Mouse (Mus musculus) lung, embryonic 16.5 days (tissue): ENCODE data around the gene Sp2. TPM values are rescaled to one million over a fixed set of nuclear protein-coding genes. Genes with fewer than 3 reads are reported as not detected.

ENCODE experiments used
- ATAC-seq: fragments of 200-750 bp; cut with Nextera tagmentation; 2 replicates; pipeline ENCODE4 v1.8.0; 2017; ENCODE audit warnings: low read depth, mild to moderate bottlenecking, moderate library complexity
- H3K27ac ChIP-seq: fragments of 300-500 bp; sonication (generic); 2 replicates; pipeline ENCODE4 v1.5.1; 2014; ENCODE audit warnings: mild to moderate bottlenecking, control low read depth, low read length
- H3K27me3 ChIP-seq: fragments of 300-500 bp; sonication (generic); 2 replicates; pipeline ENCODE4 v1.6.1; 2014; ENCODE audit warnings: low read depth, low read length, mixed read lengths; ENCODE audit not compliant: control insufficient read depth, insufficient read depth
- H3K36me3 ChIP-seq: fragments of 300-500 bp; sonication (generic); 2 replicates; pipeline ENCODE4 v1.6.1; 2014; ENCODE audit warnings: low read length; ENCODE audit not compliant: control insufficient read depth, insufficient read depth
- H3K4me1 ChIP-seq: fragments of 300-500 bp; sonication (generic); replicated peaks from 2 replicates; pipeline ENCODE4 v1.6.1; 2014; ENCODE audit warnings: low read length, mixed read lengths; ENCODE audit not compliant: control insufficient read depth, insufficient read depth
- H3K4me2 ChIP-seq: fragments of 300-500 bp; sonication (generic); 2 replicates; pipeline ENCODE4 v1.6.1; 2014; ENCODE audit warnings: low read depth, low read length, control low read depth
- H3K4me3 ChIP-seq: fragments of 300-500 bp; sonication (generic); 2 replicates; pipeline ENCODE4 v1.5.1; 2014; ENCODE audit warnings: mild to moderate bottlenecking, low read length, control low read depth
- H3K9ac ChIP-seq: fragments of 300-500 bp; sonication (generic); 2 replicates; pipeline ENCODE4 v1.6.1; 2014; ENCODE audit warnings: low read length, control low read depth
- H3K9me3 ChIP-seq: fragments of 300-500 bp; sonication (generic); 2 replicates; pipeline ENCODE4 v1.6.1; 2016; ENCODE audit warnings: low read length; ENCODE audit not compliant: control insufficient read depth
- WGBS: fragments of 180-500 bp; shearing (Covaris S2); extraction: QIAGEN DNeasy Blood & Tissue Kit; methylation state at CpG from one replicate; pipeline ENCODE4 v1.1.7; 2014; 5-methylcytosine and 5-hydroxymethylcytosine counted together
- polyA plus RNA-seq: library from polyadenylated mRNA; unstranded; fragments of >200 nt; fragmentation: Nextera tagmentation; extraction: Ambion mirVana; gene quantifications from 2 replicates; pipeline ENCODE4 v1.2.1, GENCODE M21; 2015

The Sp2 gene
- polyA plus RNA-seq, 1 experiment from 2014 or later, result 22.2 TPM

GRCm38 (mm10) chr11:96966914-96967543 lies 15.7 kb downstream of the Sp2 start:
- H3K36me3 ChIP-seq, result no peaks in the 10 kb centered on the region
- H3K9me3 ChIP-seq, result no peaks in the 10 kb centered on the region
- H3K27ac ChIP-seq, result peak overlapping the region; percentile 13; the same call in 1 of the 2 replicates
- 70% methylated on average over 13 of the region's 13 CpGs for WGBS
- peak overlapping the region; percentile 35 for H3K4me2 ChIP-seq
- no peak for ATAC-seq
- peaks cover 40% of the 10 kb centered on the region for H3K4me1 ChIP-seq
- H3K9ac ChIP-seq, result peak overlapping the region; percentile 24; the same call in 1 of the 2 replicates
- H3K4me3 ChIP-seq, result no peak overlapping the region
- H3K27me3 ChIP-seq, result no peaks in the 10 kb centered on the region

- peaks cover 4% of the 10 kb centered on the region for H3K36me3 ChIP-seq
- H3K9ac ChIP-seq, result no peak overlapping the region
- H3K4me2 ChIP-seq, result no peak overlapping the region
- no peak for ATAC-seq
- H3K27me3 ChIP-seq, result no peaks in the 10 kb centered on the region
- H3K4me1 ChIP-seq, result peaks cover 37% of the 10 kb centered on the region
- no peaks in the 10 kb centered on the region for H3K9me3 ChIP-seq
- WGBS, result 81% methylated on average over 3 of the region's 3 CpGs
- H3K27ac ChIP-seq, result no peak overlapping the region
- no peak overlapping the region for H3K4me3 ChIP-seq
These were observed 16.6 kb downstream of the Sp2 start for GRCm38 (mm10) chr11:96966172-96966571.

- Histone ChIP-seq H3K9ac (no peak overlapping the region), H3K27me3 (no peaks in the 10 kb centered on the region), H3K4me3 (no peak overlapping the region), H3K36me3 (peaks cover 16% of the 10 kb centered on the region), H3K27ac (no peak overlapping the region), H3K4me1 (peaks cover 15% of the 10 kb centered on the region), H3K4me2 (no peak overlapping the region), H3K9me3 (no peaks in the 10 kb centered on the region)
- 14% methylated on average over 8 of the region's 8 CpGs for WGBS
- ATAC-seq, result peak; percentile 78
These were observed 19.2 kb downstream of the Sp2 start for GRCm38 (mm10) chr11:96963580-96963979.

GRCm38 (mm10) chr11:96957061-96957805 lies 25.5 kb downstream of the Sp2 start:
- Histone ChIP-seq H3K4me1 (no peaks in the 10 kb centered on the region), H3K4me3 (no peak overlapping the region), H3K27me3 (no peaks in the 10 kb centered on the region), H3K4me2 (no peak overlapping the region), H3K36me3 (peaks cover 31% of the 10 kb centered on the region), H3K9me3 (no peaks in the 10 kb centered on the region), H3K9ac (no peak overlapping the region), H3K27ac (no peak overlapping the region)
- 85% methylated on average over 10 of the region's 10 CpGs for WGBS
- ATAC-seq, result no peak

DNA sequence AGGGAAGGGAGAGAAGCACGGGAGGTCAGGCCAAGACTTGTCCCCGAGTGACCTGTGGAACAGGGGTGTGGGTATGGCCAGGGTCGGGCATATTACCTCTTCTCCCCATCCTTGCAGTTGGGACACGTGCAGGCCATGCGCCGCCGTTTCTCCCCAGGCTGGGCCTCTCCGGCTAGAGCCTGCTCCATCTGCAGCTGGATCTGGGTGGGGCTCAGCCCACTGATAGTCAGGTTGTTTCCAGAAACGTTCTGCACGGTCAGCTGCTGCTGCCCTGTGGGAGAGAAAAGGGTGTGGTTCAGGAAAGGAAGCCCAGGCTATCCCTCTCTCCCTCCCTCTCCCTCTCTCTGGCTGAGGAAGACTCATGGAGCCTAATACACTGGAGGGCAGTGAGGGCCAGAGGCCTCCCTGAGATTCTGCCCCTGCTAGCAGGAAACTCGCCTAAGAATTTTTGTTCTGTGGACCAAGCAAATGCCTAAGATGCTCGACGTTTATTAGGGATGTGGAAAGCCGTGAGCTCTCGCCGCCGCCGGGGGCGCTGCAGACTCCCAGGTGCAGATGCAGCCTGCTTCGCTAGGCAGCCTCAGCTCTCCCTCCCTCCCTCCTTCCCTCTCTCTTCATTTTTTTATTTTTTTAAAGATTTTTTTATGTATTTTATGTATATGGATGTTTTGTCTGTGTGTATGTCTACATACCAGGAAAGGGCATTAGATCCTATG lies 26.6 kb downstream of the Sp2 start:
- Histone ChIP-seq H3K4me1 (no peaks in the 10 kb centered on the region), H3K36me3 (peaks cover 29% of the 10 kb centered on the region), H3K4me2 (no peak overlapping the region), H3K27ac (no peak overlapping the region), H3K9me3 (no peaks in the 10 kb centered on the region), H3K4me3 (no peak overlapping the region), H3K27me3 (no peaks in the 10 kb centered on the region), H3K9ac (no peak overlapping the region)
- no peak for ATAC-seq
- WGBS, result 52% methylated on average over 20 of the region's 20 CpGs

DNA sequence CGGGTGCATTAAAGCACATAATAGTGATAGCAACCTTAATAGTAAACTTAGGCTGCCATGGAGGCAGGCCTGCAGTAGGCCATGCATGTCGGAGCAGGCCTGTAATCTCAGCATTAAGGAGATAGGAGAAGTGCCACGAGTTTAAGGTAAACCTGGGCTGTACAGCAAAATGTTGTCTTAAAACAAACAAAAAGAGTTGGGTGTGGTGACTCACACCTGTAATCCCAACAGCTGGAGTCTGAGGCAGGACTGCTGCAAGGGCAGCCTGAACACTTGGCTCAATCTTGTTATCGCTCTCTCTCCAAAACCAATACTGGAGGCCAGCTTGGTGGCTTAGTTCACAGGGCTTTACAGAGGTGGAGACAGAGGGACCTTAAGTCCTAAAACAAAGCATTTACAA lies 27.7 kb downstream of the Sp2 start:
- H3K27me3 ChIP-seq, result no peaks in the 10 kb centered on the region
- no peak for ATAC-seq
- no peaks in the 10 kb centered on the region for H3K4me1 ChIP-seq
- no peak overlapping the region for H3K27ac ChIP-seq
- H3K9ac ChIP-seq, result no peak overlapping the region
- H3K9me3 ChIP-seq, result no peaks in the 10 kb centered on the region
- no peak overlapping the region for H3K4me3 ChIP-seq
- no peak overlapping the region for H3K4me2 ChIP-seq
- peaks cover 24% of the 10 kb centered on the region for H3K36me3 ChIP-seq
- WGBS, result 89% methylated on average over 4 of the region's 4 CpGs

- H3K4me3 ChIP-seq, result no peak overlapping the region
- H3K27me3 ChIP-seq, result no peaks in the 10 kb centered on the region
- ATAC-seq, result no peak
- no peak overlapping the region for H3K9ac ChIP-seq
- H3K4me2 ChIP-seq, result no peak overlapping the region
- H3K36me3 ChIP-seq, result peaks cover 21% of the 10 kb centered on the region
- H3K9me3 ChIP-seq, result no peaks in the 10 kb centered on the region
- no peaks in the 10 kb centered on the region for H3K4me1 ChIP-seq
- no peak overlapping the region for H3K27ac ChIP-seq
- 68% methylated on average over 6 of the region's 6 CpGs for WGBS
These were observed 29.9 kb downstream of the Sp2 start for GRCm38 (mm10) chr11:96952896-96953295.

- peaks cover 21% of the 10 kb centered on the region for H3K36me3 ChIP-seq
- no peak for ATAC-seq
- H3K27ac ChIP-seq, result no peak overlapping the region
- H3K4me1 ChIP-seq, result no peaks in the 10 kb centered on the region
- no peak overlapping the region for H3K4me3 ChIP-seq
- no peaks in the 10 kb centered on the region for H3K9me3 ChIP-seq
- H3K9ac ChIP-seq, result no peak overlapping the region
- H3K27me3 ChIP-seq, result no peaks in the 10 kb centered on the region
- H3K4me2 ChIP-seq, result no peak overlapping the region
- 68% methylated on average over 10 of the region's 10 CpGs for WGBS
These were observed 30.3 kb downstream of the Sp2 start for GRCm38 (mm10) chr11:96952426-96952825.

- H3K27me3 ChIP-seq, result no peaks in the 10 kb centered on the region
- no peak overlapping the region for H3K4me3 ChIP-seq
- H3K36me3 ChIP-seq, result peaks cover 18% of the 10 kb centered on the region
- no peak for ATAC-seq
- H3K27ac ChIP-seq, result no peak overlapping the region
- no peak overlapping the region for H3K9ac ChIP-seq
- WGBS, result 96% methylated on average over 3 of the region's 3 CpGs
- H3K9me3 ChIP-seq, result no peaks in the 10 kb centered on the region
- no peaks in the 10 kb centered on the region for H3K4me1 ChIP-seq
- H3K4me2 ChIP-seq, result no peak overlapping the region
These were observed 32.0 kb downstream of the Sp2 start for GRCm38 (mm10) chr11:96950767-96951166.
